Mouse (Mus musculus): ENCODE measurements at regions not wholly inside any gene's neighbourhood (a gene's known extent, or its start where the extent isn't known, plus 50 kb on each side); places are given as distances from the start of the nearest gene placed in this dataset.

DNA sequence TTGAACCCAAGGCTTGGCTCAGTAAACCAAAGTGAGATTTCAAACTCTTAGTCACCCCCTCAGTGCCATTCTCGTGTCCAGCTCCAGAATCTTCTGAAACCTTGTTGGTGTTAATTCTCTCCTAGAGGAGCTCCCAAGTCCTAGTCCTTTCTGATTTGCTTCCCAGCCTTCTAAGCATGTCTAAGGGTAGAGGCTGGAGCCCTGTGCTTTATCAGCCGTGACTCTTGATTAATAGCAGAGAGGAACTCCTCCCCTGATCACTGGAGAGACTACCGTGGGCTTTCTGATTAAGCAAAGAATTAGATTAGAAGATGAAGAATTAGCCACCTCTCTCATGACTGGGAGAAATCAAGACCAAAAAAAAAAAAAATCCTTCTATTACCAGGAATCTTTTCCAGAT is 111.5 kb upstream of the Rxfp2 start:
- TF ChIP-seq CTCF (IDR thresholded peaks at IDR 0.05; ENCODE audit: borderline replicate concordance, extremely low read depth, insufficient read depth, insufficient read length): no peak
- TF ChIP-seq POLR2A (IDR thresholded peaks at IDR 0.05; ENCODE audit: borderline replicate concordance, extremely low read depth, insufficient read depth, insufficient read length, poor library complexity, severe bottlenecking): no peak

Measured in brain, embryonic 14.5 days (tissue).